Mouse (Mus musculus) left cerebral cortex, adult 2 months (tissue): ENCODE results near the gene Doc2g. TPM values are rescaled to one million over a fixed set of nuclear protein-coding genes. Genes with fewer than 3 reads are reported as not detected.

Experiments used
- DNase-seq, 2 experiments: peaks; one replicate each; pipeline ENCODE4 v3.0.0; 2021 to 2022; ENCODE audit warnings: low spot score in 2 of 2, mixed read lengths in 1 of 2; ENCODE audit errors: extremely low spot score in 1 of 2
- H3K27ac ChIP-seq: fragments of 200-600 bp; 2 replicates; pipeline ENCODE4 v1.8.1; 2022
- H3K4me3 ChIP-seq: fragments of 200-600 bp; 2 replicates; pipeline ENCODE4 v1.8.1; 2022
- CTCF ChIP-seq: fragments of 200-600 bp; IDR thresholded peaks from 2 replicates; pipeline ENCODE4 v1.8.1; 2022; ENCODE audit warnings: antibody characterized with exemption, mild to moderate bottlenecking, moderate library complexity
- intact Hi-C: fragments of 180-260 bp; cut with DNase I; formaldehyde crosslinking; loops from one replicate; pipeline ENCODE4 v1.15.1; 2025
- total RNA-seq, 2 experiments: library from RNA; stranded (reverse); gene quantifications; 2 replicates each; pipeline ENCODE4 v1.2.3; 2021

Doc2g gene
- total RNA-seq, 2 experiments from 2014 or later, result 4.8 to 5.9 TPM

DNA sequence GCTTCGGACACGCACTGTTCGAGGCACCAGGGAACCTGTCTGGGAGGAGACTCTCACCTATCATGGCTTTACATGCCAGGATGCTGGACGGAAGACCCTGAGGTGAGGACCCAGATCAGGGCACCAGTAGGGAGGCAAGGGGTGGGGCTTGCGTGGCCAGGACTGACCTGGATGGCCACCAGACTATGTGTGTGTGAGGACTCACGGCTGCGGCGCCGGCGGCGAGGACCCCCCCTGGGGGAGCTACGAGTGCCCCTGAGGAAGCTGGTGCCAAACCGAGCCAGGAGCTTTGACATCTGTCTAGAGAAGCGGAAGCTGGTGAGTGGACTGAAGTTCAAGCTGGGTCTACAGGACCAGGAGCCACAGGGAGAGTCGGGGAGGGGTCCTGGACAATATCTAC, 1.2 kb downstream of the Doc2g start:
- DNase-seq, result no peak
- Histone ChIP-seq H3K4me3 (no peak overlapping the region), H3K27ac (no peak overlapping the region)
- TF ChIP-seq CTCF, result no peak
- intact Hi-C loops, result no loop called here

DNA sequence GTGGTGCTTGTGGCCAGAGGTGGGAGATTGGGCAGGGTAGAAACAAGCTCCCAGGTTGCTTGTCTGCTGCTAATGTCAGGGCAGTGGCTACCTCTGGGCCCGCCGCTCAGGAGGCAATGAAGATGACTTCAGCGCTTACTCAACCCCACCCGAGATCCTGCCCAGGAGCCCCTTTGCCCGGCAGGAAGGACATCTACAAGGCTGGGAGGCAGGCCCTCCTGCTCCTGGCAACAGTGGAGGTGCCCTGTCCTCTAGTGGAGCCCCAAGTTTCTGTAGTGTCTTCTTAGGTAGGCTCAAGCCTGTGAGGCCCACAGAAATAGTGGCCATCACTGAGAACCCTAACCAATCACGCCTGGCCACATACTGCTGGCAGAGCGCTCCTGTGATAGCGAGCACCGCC, 2.0 kb downstream of the Doc2g start:
- no peak overlapping the region for H3K4me3 ChIP-seq
- TF ChIP-seq CTCF, result no peak
- no peak for DNase-seq
- no peak overlapping the region for H3K27ac ChIP-seq
- intact Hi-C loops, result no loop called here

DNA sequence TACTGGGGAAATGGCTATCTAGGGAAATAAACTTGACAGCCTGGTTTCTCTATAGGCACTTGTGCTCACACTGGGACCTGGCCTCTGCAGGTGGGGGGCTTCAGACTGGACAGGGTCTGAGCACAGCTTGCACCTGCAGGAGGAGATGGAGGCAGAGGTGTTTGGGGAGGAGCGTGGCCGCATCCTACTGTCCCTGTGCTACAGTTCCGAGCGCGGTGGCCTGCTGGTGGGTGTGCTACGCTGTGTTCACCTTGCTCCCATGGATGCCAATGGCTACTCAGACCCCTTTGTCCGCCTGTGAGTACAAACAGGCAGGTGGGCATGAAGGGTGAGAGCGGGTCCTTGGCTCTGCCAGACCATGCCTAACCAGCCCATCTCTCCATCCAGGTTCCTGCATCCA, 2.9 kb downstream of the Doc2g start:
- no peak for TF ChIP-seq CTCF
- intact Hi-C loops, result no loop called here
- H3K27ac ChIP-seq, result no peak overlapping the region
- H3K4me3 ChIP-seq, result no peak overlapping the region
- no peak for DNase-seq

DNA sequence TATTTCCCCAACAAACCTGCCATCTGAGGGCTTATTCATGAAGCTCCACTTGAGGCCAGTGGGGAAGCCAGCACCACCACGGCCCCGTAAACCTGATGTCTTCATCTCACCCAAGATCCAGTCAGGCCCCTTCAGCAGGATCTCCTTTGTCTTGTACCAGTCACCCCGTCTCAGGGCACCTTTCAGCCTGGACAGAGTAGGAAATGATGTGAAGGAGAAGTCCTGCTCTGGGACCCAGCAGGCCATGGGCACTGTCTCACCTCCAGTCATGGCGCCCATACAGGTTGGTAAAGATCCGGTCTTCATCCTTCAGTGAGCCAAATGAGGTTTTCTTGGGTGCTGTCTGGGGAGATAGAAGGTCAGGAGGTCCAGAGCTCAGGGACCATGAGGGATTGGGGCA, 8.0 kb downstream of the Doc2g start:
- TF ChIP-seq CTCF, result no peak
- no peak for DNase-seq
- intact Hi-C loops, result no loop called here
- Histone ChIP-seq H3K4me3 (no peak overlapping the region; the same call in 1 of the 2 replicates), H3K27ac (no peak overlapping the region)

DNA sequence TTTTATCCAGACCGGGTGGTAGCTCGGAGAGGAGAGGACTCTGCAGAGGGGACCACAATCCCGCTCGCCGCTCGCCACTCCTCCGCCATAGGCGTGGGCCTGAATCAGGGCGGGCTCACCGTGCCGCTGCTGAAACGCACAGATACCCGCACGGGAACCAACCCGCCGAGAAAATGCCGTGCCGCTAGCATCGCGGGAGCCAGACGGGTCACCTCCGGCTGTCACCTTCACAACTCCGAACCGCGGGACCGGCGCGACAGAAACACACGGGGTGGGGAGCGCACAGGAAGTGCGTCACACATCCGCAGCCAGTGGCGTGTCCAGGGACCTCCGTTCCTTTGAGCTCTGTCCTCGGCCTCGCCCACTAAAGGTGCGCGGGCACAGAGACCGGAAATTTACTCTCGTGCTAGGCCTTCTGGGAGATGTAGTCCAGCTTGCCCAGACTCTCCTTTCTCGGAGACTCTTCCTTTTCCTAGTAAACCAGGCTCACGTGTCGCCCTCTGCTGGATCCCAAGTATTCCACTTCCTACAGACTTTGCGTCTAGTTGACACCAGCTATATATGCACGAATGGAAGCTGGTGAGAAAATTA, 9.4 kb downstream of the Doc2g start, which contains the start of gene Ndufv1:
TSS of gene Ndufv1 (minus strand) at position 375 of the 591 bp plus-strand sequence.
- peak; percentile 84 for TF ChIP-seq CTCF
- peak; percentile 94 to 97 for DNase-seq
- Histone ChIP-seq H3K4me3 (peak within 1 kb of the TSS; percentile 61), H3K27ac (peak within 1 kb of the TSS; percentile 77)
- intact Hi-C loops, result loop anchor here (1.0 to 2.0 kb wide), 2 partner anchors 12 to 66 kb away; partner anchors contain the start of genes Gm49405 and Nudt8

DNA sequence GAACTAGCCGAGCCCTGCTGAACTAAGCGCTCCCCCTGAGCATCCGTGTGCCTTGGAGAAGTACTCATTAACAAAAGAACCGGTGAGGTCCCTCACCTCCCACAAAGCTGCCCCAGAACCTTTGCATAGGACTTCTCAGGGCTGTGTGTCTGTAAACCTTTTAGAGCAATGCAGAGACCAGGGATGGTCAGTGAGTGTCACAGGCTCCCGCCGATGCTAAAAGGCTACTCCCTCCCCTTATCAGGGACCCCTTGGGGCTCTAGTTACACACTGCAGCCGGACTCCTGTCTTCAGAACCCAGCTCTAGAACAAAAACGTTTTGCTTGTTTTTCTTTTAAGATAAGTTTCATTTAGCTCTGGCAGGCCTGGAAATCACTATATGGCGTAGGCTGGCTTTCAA, 10.0 kb downstream of the Doc2g start:
- intact Hi-C loops, result loop anchor here (2.0 kb wide), 1 partner anchor 66 kb away; no protein-coding TSS in a partner anchor

DNA sequence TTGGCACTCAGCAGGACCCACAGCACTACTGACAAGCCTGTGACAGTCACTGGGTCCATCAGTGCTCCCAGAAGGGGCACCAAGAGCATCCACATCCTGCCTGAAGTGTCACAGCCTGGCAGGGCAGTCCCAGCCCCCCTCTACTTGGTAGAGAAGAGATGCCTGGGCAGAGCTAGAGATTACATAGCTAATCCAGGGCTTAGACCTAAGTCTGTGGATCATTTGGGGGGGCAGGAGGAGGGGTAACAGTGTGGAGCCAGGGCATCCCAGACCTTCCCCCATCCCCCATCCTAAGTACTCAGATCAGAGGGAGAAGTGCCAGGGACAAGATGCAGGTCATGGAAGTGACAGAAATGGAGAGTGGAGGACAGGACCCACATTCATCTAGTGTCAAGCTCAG, 11.7 kb downstream of the Doc2g start:
- no peak overlapping the region for H3K4me3 ChIP-seq
- intact Hi-C loops, result loop anchor here (5.0 kb wide), 2 partner anchors 122 to 212 kb away; partner anchors contain the start of gene Gpr152
- no peak overlapping the region for H3K27ac ChIP-seq
- TF ChIP-seq CTCF, result no peak
- no peak for DNase-seq

More for the DNA sequence above, 10.0 kb downstream of the Doc2g start:
- Histone ChIP-seq H3K4me3 (peak overlapping the region; percentile 23; the same call in 1 of the 2 replicates), H3K27ac (no peak overlapping the region)
- DNase-seq, result no peak
- no peak for TF ChIP-seq CTCF

DNA sequence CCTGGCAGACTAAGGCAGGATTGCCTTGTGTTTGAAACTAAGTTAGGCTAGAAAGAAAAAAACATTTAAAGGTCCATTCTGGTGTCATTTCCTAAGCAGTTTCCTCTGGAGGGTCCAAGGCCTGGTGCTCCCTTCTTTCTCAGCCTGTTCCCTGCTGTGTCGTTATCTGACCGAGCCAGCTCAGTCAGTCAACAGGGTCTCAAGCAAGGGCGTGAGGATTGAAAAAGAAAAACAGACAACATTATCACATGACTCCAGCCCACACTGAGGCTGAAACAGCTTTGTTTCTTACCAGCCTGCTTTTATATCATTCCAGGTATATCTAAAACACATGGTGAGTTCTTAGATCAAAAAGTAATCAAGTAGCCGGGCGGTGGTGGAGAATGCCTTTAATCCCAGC, 12.5 kb downstream of the Doc2g start:
- H3K27ac ChIP-seq, result no peak overlapping the region
- intact Hi-C loops, result loop anchor here (5.0 kb wide), 2 partner anchors 122 to 212 kb away; partner anchors contain the start of gene Gpr152
- DNase-seq, result no peak
- no peak for TF ChIP-seq CTCF
- no peak overlapping the region for H3K4me3 ChIP-seq

DNA sequence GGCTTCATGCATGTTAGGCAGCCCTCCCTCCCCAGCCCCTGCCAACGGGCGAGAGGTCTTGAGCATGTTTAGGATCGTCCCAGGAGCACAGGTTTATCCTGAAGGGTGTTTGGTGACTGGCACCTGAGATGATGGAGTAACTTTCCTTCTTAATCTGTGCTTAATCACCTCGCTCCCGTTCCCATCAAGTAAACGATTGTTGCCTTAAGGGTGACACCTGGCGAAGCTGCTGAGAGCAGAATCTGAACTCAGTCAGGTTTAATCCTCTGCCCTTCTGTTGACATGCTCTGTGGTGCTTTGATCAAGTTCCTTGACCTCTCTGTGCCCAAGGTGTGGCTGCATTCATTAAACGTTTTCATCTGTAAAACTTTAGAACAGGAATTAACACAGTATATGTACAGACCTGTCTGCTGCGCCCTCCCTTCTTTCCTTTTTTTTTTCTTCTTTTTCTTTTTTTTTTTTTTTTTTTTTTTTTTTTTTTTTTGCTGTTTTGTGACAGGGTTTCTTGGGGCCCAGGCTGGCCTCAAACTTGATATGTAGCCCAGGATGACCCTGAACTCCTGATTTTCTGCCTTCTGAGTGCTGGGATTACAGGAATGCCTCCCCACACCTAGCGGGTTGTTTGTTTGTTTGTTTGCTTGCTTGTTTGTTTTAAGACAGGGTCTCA, 14.9 kb downstream of the Doc2g start:
- no peak for DNase-seq
- Histone ChIP-seq H3K27ac (no peak overlapping the region), H3K4me3 (no peak overlapping the region)
- intact Hi-C loops, result loop anchor here (5.0 kb wide), 2 partner anchors 119 to 209 kb away; partner anchors contain the start of gene Gpr152
- TF ChIP-seq CTCF, result no peak

DNA sequence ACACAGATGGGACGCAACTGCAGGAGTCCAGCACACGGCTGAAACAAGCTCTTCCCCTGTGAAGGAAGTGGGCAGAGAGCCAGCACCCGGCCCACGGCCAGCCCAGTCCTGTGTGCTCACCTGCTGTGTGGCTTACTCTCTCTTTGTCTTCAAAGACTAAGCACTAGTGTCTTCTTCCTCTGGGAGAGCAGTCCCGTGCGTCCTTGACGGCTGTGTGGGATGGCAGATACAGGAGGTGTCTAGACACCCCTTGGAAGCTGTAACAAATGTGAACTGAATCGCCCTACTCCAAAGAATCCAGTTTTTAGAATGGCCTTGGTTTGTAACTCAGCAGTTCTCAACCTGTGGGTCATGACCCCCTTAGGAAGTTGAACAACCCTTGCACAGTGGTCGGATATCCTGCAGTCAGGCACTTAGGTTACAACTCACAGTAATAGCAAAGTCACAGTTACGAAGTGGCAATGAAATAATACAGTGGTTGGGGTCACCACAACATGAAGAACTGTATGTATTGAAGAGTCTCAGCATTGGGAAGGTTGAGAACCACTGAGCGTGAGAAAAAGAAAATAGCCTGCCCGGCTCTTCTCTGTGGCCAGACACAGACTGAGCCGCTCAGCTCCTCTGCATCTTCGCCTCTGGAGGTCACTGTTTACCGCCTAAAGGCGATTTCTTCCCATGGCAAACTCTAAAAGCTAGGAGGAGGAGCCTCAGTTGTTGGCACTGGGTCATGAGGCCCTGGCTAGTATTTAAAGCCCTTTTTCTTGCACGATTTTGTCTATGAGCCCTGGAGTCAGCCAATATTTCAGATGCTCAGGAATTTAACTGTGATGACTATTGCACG, 15.8 kb downstream of the Doc2g start:
- Histone ChIP-seq H3K4me3 (no peak overlapping the region), H3K27ac (peak overlapping the region; percentile 53; the same call in 1 of the 2 replicates)
- TF ChIP-seq CTCF, result peak; percentile 91
- intact Hi-C loops, result loop anchor here (1.0 to 5.0 kb wide), 3 partner anchors 29 to 208 kb away; partner anchors contain the start of gene Gpr152
- DNase-seq, result peak; percentile 68 to 75

DNA sequence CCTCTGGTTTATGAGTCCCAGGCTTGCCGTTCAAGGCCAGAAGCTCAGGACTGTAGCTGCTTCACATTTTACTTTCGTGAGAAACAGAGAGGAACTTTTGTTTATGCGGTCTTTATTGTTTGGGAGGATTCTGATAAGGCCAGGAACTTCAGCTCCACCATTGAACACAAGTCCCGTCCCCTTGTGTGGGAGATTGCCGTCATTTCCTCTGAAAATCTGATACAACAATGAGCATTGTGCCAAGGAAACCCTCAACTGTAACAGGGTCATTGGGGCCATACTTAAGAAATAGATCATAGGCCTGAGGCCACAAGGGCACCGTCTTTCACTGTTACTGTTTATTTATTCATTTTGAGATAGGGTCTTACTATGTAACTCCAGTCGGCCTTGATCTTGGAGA, 20.1 kb downstream of the Doc2g start:
- intact Hi-C loops, result no loop called here
- DNase-seq, result no peak
- Histone ChIP-seq H3K4me3 (no peak overlapping the region), H3K27ac (no peak overlapping the region)
- no peak for TF ChIP-seq CTCF

DNA sequence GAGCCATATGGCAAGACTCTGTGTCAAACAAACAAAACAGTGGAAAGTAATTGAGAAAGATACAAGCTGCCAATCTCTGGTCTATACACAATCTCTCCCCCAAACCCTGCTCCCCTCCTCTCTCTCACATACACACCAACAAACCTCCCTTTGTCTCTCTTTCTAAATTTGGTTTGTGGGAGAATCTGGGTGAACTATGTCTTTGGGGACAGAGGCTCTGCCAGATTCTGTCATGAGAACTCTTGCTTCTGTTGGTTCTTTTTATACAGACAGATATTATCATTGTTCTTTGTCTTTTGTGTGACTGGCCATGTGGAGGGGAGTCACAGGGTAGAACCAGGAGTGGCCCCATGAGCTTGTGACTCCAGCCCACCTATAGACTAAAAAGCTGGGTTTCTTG, 24.5 kb downstream of the Doc2g start:
- TF ChIP-seq CTCF, result no peak
- H3K27ac ChIP-seq, result peak overlapping the region; percentile 55; the same call in 1 of the 2 replicates
- H3K4me3 ChIP-seq, result no peak overlapping the region
- no peak for DNase-seq
- intact Hi-C loops, result no loop called here
